8 mouse cellular contexts compared by ENCODE assay signal in genomic region chr11:44707381-44708289, GRCm38 (mm10).
A peak's percentile ranks its signal among the peaks of the same experiment; 100 is the strongest.
DNase-seq lines count a peak whose midpoint lies in the region; ATAC-seq and TF ChIP-seq lines count a peak whose summit lies in the region.

No protein-coding gene starts in this region.

- no peaks in the 10 kb centered on the region for H3K9me3 ChIP-seq in ES-E14 (ENCODE audit: control insufficient read depth, insufficient read depth, low read depth, low read length)
- no peaks in the 10 kb centered on the region for H3K9me3 ChIP-seq in heart, embryonic 14.5 days (ENCODE audit: control insufficient read depth, low read length)
- H3K9me3 ChIP-seq in midbrain, embryonic 15.5 days, result no peaks in the 10 kb centered on the region

- H3K36me3 ChIP-seq in kidney, adult 2 months (ENCODE audit: control insufficient read depth, insufficient read depth, low read length), result no peaks in the 10 kb centered on the region
- H3K36me3 ChIP-seq in ES-E14 (ENCODE audit: control insufficient read depth, insufficient read depth, low read length, poor library complexity, severe bottlenecking), result no peaks in the 10 kb centered on the region
- no peaks in the 10 kb centered on the region for H3K36me3 ChIP-seq in heart, embryonic 14.5 days (ENCODE audit: control insufficient read depth, insufficient read depth, low read length)
- no peaks in the 10 kb centered on the region for H3K36me3 ChIP-seq in midbrain, embryonic 15.5 days (replicated peaks)

- 17% methylated on average over 13 of the region's 13 CpGs for WGBS in kidney, adult 2 months
- WGBS in heart, embryonic 14.5 days, result 11% methylated on average over 13 of the region's 13 CpGs
- 12% methylated on average over 13 of the region's 13 CpGs for WGBS in midbrain, embryonic 15.5 days

- in situ Hi-C loops in ES-E14 (cut with MboI; ENCODE audit: low sequenced_read_pairs in 2 of 2, unreplicated experiment in 2 of 2), result no loop called here

- TF ChIP-seq POLR2A in kidney, adult 2 months (IDR thresholded peaks at IDR 0.05; ENCODE audit: low read depth, low read length), result no peak

- no peak for TF ChIP-seq CTCF in kidney, adult 2 months (conservative IDR thresholded peaks at IDR 0.05; ENCODE audit: insufficient read depth, insufficient read length, low read depth, low read length)

- no peak overlapping the region for H3K9ac ChIP-seq in ES-E14 (ENCODE audit: insufficient read depth, low read depth, low read length, poor library complexity, severe bottlenecking)
- 0 out of 2 replicates have a peak overlapping the region, but pooled peaks have one; percentile 2 for H3K9ac ChIP-seq in heart, embryonic 14.5 days (ENCODE audit: low read length)
- no peak overlapping the region for H3K9ac ChIP-seq in midbrain, embryonic 15.5 days

- H3K4me1 ChIP-seq in kidney, adult 2 months (ENCODE audit: control insufficient read depth, insufficient read depth, low read length), result 0 out of 2 replicates have a peak, but pooled peaks cover 3% of the 10 kb centered on the region
- peaks cover 9 to 14% of the 10 kb centered on the region in 2 experiments for H3K4me1 ChIP-seq in ES-E14 (ENCODE audit: control insufficient read depth in 2 of 2, insufficient read depth in 2 of 2, low read length in 2 of 2, poor library complexity in 1 of 2)
- H3K4me1 ChIP-seq in heart, embryonic 14.5 days (ENCODE audit: control insufficient read depth in 2 of 2, insufficient read depth in 2 of 2, low read length in 2 of 2), result peaks cover 6 to 11% of the 10 kb centered on the region in 2 experiments
- H3K4me1 ChIP-seq in midbrain, embryonic 15.5 days, result peaks cover 8% of the 10 kb centered on the region

- H3K4me3 ChIP-seq in kidney, adult 2 months (ENCODE audit: insufficient read depth, low read depth, low read length), result no peak overlapping the region
- peak overlapping the region in 1 of 2 experiments; percentile 0; a peak in 1 of 4 replicates for H3K4me3 ChIP-seq in ES-E14 (ENCODE audit: insufficient read depth in 1 of 2, low read depth in 1 of 2, low read length in 2 of 2, poor library complexity in 1 of 2, severe bottlenecking in 1 of 2)
- 0 out of 4 replicates have a peak overlapping the region, but pooled peaks of 1 of the 2 experiments have one; percentile 17 for H3K4me3 ChIP-seq in heart, embryonic 14.5 days (ENCODE audit: control insufficient read depth in 1 of 2, insufficient read depth in 1 of 2, low read depth in 1 of 2, low read length in 2 of 2)
- H3K4me3 ChIP-seq in midbrain, embryonic 15.5 days, result no peak overlapping the region

- ATAC-seq in heart, embryonic 14.5 days (ENCODE audit: insufficient number of reproducible peaks, insufficient read depth, low FRiP score, low read depth), result no peak
- ATAC-seq in midbrain, embryonic 15.5 days (replicated peaks), result no peak

- peak overlapping the region; percentile 19; the same call in 1 of the 2 replicates for H3K27ac ChIP-seq in kidney, adult 2 months (ENCODE audit: insufficient read depth, low read depth, low read length)
- H3K27ac ChIP-seq in ES-E14 (ENCODE audit: insufficient read depth, low read depth, low read length, poor library complexity, severe bottlenecking), result no peak overlapping the region
- H3K27ac ChIP-seq in heart, embryonic 14.5 days (replicated peaks in 1 of 2; ENCODE audit: control insufficient read depth in 1 of 2, insufficient read depth in 1 of 2, low read depth in 2 of 2, low read length in 2 of 2), result peak overlapping the region; percentile 62 to 69
- 0 out of 2 replicates have a peak overlapping the region, but pooled peaks have one; percentile 34 for H3K27ac ChIP-seq in midbrain, embryonic 15.5 days

- H3K27me3 ChIP-seq in kidney, adult 2 months (replicated peaks; ENCODE audit: control insufficient read depth, insufficient read depth, low read length), result no peaks in the 10 kb centered on the region; the same call in 1 of the 2 replicates
- H3K27me3 ChIP-seq in heart, embryonic 14.5 days (ENCODE audit: control insufficient read depth, insufficient read depth, low read length), result no peaks in the 10 kb centered on the region
- H3K27me3 ChIP-seq in midbrain, embryonic 15.5 days (replicated peaks), result no peaks in the 10 kb centered on the region

- peak overlapping the region; percentile 58 for H3K4me2 ChIP-seq in heart, embryonic 14.5 days (ENCODE audit: low read length)
- peak overlapping the region; percentile 29 for H3K4me2 ChIP-seq in midbrain, embryonic 15.5 days

- DNase-seq in kidney, adult 2 months, result no peak
- no peak for DNase-seq in kidney, postnatal 10 days
- no peak for DNase-seq in ES-E14 (ENCODE audit: low read depth, low spot score)
- no peak for DNase-seq in adrenal gland, adult 18-20 months (ENCODE audit: low spot score in 2 of 2)
- DNase-seq in cerebellum, adult 18-20 months, result no peak
- DNase-seq in frontal cortex, postnatal 10 days (ENCODE audit: low spot score in 2 of 2), result no peak

TF ChIP-seq in ES-E14, 5 proteins besides CTCF, POLR2A, EP300 and RAD21:
- no peak for TF ChIP-seq ZC3H11A (IDR thresholded peaks at IDR 0.05; ENCODE audit: borderline replicate concordance, low read depth, low read length)
- TF ChIP-seq CHD2 (IDR thresholded peaks at IDR 0.05; ENCODE audit: low read depth, low read length), result no peak
- TF ChIP-seq ZNF384 (IDR thresholded peaks at IDR 0.05; ENCODE audit: low read depth, low read length), result 0 out of 2 replicates have a peak, but pooled peaks have one; percentile 43
- TF ChIP-seq HCFC1 (IDR thresholded peaks at IDR 0.05; ENCODE audit: borderline replicate concordance, insufficient read depth, low read length), result no peak
- no peak for TF ChIP-seq MAFK (IDR thresholded peaks at IDR 0.05; ENCODE audit: insufficient read depth, low read depth, low read length)
